Mouse (Mus musculus) neural tube, embryonic 13.5 days (tissue): ENCODE results near the gene Cdc20. TPM values are rescaled to one million over a fixed set of nuclear protein-coding genes. Genes with fewer than 3 reads are reported as not detected.

ENCODE experiments used
- ATAC-seq: fragments of 200-750 bp; cut with Nextera tagmentation; 2 replicates; pipeline ENCODE4 v1.8.0; 2017; ENCODE audit warnings: low read depth, mild to moderate bottlenecking, moderate TSS enrichment, moderate library complexity
- H3K27ac ChIP-seq: fragments of 300-500 bp; sonication (generic); replicated peaks from 2 replicates; pipeline ENCODE4 v1.5.1; 2015; ENCODE audit warnings: moderate library complexity, mild to moderate bottlenecking, inconsistent platforms
- H3K27me3 ChIP-seq: fragments of 300-500 bp; sonication (generic); 2 replicates; pipeline ENCODE4 v1.6.1; 2015; ENCODE audit warnings: mild to moderate bottlenecking, inconsistent platforms
- H3K36me3 ChIP-seq: fragments of 300-500 bp; sonication (generic); 2 replicates; pipeline ENCODE4 v1.6.1; 2015; ENCODE audit warnings: mild to moderate bottlenecking, inconsistent platforms
- H3K4me1 ChIP-seq: fragments of 300-500 bp; sonication (generic); replicated peaks from 2 replicates; pipeline ENCODE4 v1.6.1; 2015; ENCODE audit warnings: inconsistent platforms
- H3K4me2 ChIP-seq: fragments of 300-500 bp; sonication (generic); 2 replicates; pipeline ENCODE4 v1.6.1; 2015; ENCODE audit warnings: inconsistent platforms, mild to moderate bottlenecking, moderate library complexity
- H3K4me3 ChIP-seq: fragments of 300-500 bp; sonication (generic); 2 replicates; pipeline ENCODE4 v1.5.1; 2015; ENCODE audit warnings: mild to moderate bottlenecking, inconsistent platforms
- H3K9ac ChIP-seq: fragments of 300-500 bp; sonication (generic); 2 replicates; pipeline ENCODE4 v1.6.1; 2015; ENCODE audit warnings: moderate library complexity, mild to moderate bottlenecking, inconsistent platforms
- H3K9me3 ChIP-seq: fragments of 300-500 bp; sonication (generic); 2 replicates; pipeline ENCODE4 v1.6.1; 2016; ENCODE audit warnings: inconsistent platforms
- WGBS: fragments of 180-500 bp; shearing (Covaris S2); methylation state at CpG from one replicate; pipeline ENCODE4 v1.1.7; 2015; 5-methylcytosine and 5-hydroxymethylcytosine counted together
- polyA plus RNA-seq: library from polyadenylated mRNA; unstranded; fragments of >200 nt; fragmentation: Nextera tagmentation; extraction: Ambion mirVana; gene quantifications from 2 replicates; pipeline ENCODE4 v1.2.1, GENCODE M21; 2015

Gene Cdc20
- polyA plus RNA-seq, result 47.2 and 54.7 TPM in 2 replicates

DNA sequence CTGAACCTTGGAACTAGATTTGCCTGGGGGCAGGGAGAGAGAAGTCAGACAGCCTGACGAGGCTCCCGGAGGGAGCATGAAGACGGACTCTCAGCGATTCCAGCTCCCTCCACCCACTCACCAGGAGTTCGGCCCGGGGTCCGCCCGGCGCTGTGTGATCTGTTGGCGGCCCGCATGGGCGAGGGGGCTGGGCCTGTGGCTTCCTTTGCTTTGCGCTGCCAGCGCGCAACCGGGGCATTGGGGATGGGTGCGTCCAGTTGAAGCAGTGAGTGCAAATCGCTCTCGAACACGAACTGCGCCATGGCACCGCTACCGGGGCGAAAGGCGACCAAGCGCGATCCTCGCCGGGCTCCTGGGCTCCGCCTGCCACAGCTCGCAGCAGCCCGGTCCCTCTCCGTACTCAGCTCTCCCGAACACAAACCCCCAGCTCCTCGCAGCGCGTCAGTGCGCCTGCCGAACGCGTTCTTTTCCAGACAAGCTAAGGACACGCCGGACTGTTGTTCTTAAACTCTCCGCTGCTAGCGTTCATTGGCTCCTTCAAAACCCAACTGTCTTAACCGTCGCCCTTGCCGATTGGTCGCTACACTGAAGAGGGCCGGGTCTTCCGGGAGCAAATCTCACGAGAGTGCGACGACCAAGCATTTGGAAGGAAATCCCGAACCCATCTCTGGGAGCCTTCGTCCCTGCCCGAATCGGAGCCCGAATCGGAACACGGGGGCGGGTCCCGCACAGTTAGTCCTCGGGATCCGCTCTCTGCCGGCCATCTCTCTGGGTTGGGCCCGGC lies at the start of gene Cdc20:
Cdc20 (minus strand) TSS at position 533 of the 784 bp plus-strand sequence.
- Histone ChIP-seq H3K9me3 (no peaks in the 10 kb centered on the region), H3K4me3 (peak within 1 kb of the TSS; percentile 53), H3K4me2 (peak within 1 kb of the TSS; percentile 94), H3K36me3 (peaks cover 23% of the 10 kb centered on the region), H3K4me1 (peaks cover 37% of the 10 kb centered on the region), H3K27me3 (no peaks in the 10 kb centered on the region), H3K9ac (peak within 1 kb of the TSS; percentile 74), H3K27ac (peak within 1 kb of the TSS; percentile 88)
- ATAC-seq, result peak; percentile 95
- WGBS, result 0% methylated on average over 67 of the region's 67 CpGs

- Histone ChIP-seq H3K27me3 (no peaks in the 10 kb centered on the region), H3K4me1 (no peaks in the 10 kb centered on the region; the same call in 1 of the 2 replicates), H3K9ac (no peak overlapping the region), H3K9me3 (no peaks in the 10 kb centered on the region), H3K27ac (no peak overlapping the region), H3K4me3 (no peak overlapping the region), H3K4me2 (no peak overlapping the region), H3K36me3 (no peaks in the 10 kb centered on the region)
- 43% methylated on average over 15 of the region's 15 CpGs for WGBS
- no peak for ATAC-seq
Observed at GRCm38 (mm10) chr4:118476773-118477530, 39.8 kb upstream of the Cdc20 start.

DNA sequence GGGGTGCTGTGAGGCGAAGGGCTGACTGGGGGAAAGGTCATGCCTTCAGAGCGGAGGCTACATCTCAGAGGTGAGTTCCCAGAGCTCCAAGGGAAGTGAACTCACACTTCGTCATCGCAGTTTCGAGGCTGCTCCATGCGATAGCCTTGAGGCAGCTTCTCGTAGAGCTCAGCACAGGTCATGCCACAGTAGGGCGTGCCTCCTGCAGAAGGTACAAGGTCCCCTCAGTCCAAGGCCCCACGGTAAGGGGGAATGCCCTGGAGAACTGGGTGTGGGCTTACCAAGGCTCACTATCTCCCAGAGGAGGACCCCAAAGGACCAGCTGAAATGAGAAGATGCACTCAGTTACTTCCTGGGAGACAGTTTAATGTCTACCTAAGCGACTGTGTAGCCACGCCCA lies 35.5 kb upstream of the Cdc20 start:
- H3K27me3 ChIP-seq, result no peaks in the 10 kb centered on the region
- 94% methylated on average over 11 of the region's 11 CpGs for WGBS
- ATAC-seq, result no peak
- no peak overlapping the region for H3K9ac ChIP-seq
- H3K4me1 ChIP-seq, result no peaks in the 10 kb centered on the region; the same call in 1 of the 2 replicates
- H3K36me3 ChIP-seq, result no peaks in the 10 kb centered on the region
- H3K27ac ChIP-seq, result no peak overlapping the region
- H3K9me3 ChIP-seq, result no peaks in the 10 kb centered on the region
- no peak overlapping the region for H3K4me3 ChIP-seq
- no peak overlapping the region for H3K4me2 ChIP-seq

DNA sequence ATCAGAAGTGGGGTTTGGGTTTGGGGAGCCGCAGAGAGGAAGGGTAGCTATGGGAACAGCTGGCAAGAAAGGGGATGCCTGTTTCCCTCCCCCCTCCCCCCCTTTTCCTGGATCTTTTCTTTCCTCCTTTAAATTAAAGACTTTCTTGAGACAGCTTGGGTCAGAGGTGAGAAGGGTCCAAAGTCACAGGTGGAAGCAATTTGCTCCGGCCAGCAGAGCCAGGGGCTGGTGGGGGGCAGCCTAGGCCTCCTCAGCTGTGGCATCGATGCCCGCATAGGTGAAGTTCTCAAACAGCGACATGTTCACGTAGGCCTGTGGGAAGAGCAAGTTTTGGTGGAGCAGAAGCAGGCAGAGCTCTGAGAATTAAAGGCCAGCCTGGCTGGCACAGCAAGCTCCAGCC lies 34.1 kb upstream of the Cdc20 start:
- Histone ChIP-seq H3K4me3 (no peak overlapping the region), H3K4me2 (no peak overlapping the region), H3K9ac (no peak overlapping the region), H3K27ac (no peak overlapping the region), H3K27me3 (no peaks in the 10 kb centered on the region), H3K9me3 (no peaks in the 10 kb centered on the region), H3K4me1 (no peaks in the 10 kb centered on the region), H3K36me3 (no peaks in the 10 kb centered on the region)
- no peak for ATAC-seq
- WGBS, result 85% methylated on average over 6 of the region's 6 CpGs

DNA sequence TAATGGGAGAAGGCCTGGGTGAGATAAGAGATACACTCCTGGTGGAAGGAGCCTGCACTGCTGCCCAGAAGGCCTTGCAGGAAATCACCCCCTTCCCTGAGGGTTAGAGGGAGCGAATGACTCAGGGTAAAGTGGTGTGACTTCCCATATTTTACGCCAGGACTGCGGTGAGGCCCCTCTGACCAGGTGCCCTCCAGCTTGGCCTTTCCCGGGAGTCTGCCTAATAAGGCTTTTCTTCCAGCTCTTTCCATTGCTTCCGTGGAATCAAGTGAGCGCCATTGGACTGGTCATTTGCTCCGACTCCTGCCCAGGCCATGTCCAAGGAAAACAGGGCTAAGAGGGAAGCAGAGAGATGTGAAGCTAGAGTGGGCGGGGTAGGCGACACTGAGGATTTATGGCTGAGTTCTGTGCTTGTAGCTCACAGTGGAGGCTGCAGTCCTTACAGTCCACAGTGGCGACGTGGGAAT lies 28.6 kb upstream of the Cdc20 start:
- no peaks in the 10 kb centered on the region for H3K36me3 ChIP-seq
- H3K9me3 ChIP-seq, result no peaks in the 10 kb centered on the region
- no peaks in the 10 kb centered on the region for H3K27me3 ChIP-seq
- WGBS, result 16% methylated on average over 11 of the region's 11 CpGs
- no peak for ATAC-seq
- H3K27ac ChIP-seq, result no peak overlapping the region
- no peak overlapping the region for H3K9ac ChIP-seq
- no peak overlapping the region for H3K4me2 ChIP-seq
- no peak overlapping the region for H3K4me3 ChIP-seq
- peaks cover 5% of the 10 kb centered on the region; the same call in 1 of the 2 replicates for H3K4me1 ChIP-seq

DNA sequence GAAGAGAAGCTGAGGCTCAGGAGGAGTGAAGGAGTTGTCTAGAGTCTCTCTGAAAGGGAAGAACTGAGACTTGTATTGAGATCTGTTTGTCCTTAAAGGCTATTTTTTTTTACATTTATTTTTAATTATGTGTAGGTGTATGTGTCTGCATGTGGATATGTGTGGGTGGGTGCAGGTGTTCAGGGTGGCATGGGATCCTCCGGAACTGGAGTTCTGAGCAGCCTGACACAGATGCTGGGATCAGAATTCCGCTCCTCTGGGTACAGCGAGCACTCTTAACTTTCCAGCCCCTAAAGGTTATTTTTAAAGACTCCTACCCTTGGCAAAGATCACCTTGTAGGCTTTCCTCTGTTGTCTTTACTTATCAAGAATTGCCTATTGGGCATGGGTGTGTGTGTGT lies 27.8 kb upstream of the Cdc20 start:
- H3K9me3 ChIP-seq, result no peaks in the 10 kb centered on the region
- no peaks in the 10 kb centered on the region for H3K36me3 ChIP-seq
- H3K4me1 ChIP-seq, result peaks cover 5% of the 10 kb centered on the region; the same call in 1 of the 2 replicates
- H3K27ac ChIP-seq, result no peak overlapping the region
- ATAC-seq, result no peak
- WGBS, result 97% methylated on average over 3 of the region's 3 CpGs
- no peaks in the 10 kb centered on the region for H3K27me3 ChIP-seq
- H3K4me3 ChIP-seq, result no peak overlapping the region
- H3K4me2 ChIP-seq, result no peak overlapping the region
- no peak overlapping the region for H3K9ac ChIP-seq

DNA sequence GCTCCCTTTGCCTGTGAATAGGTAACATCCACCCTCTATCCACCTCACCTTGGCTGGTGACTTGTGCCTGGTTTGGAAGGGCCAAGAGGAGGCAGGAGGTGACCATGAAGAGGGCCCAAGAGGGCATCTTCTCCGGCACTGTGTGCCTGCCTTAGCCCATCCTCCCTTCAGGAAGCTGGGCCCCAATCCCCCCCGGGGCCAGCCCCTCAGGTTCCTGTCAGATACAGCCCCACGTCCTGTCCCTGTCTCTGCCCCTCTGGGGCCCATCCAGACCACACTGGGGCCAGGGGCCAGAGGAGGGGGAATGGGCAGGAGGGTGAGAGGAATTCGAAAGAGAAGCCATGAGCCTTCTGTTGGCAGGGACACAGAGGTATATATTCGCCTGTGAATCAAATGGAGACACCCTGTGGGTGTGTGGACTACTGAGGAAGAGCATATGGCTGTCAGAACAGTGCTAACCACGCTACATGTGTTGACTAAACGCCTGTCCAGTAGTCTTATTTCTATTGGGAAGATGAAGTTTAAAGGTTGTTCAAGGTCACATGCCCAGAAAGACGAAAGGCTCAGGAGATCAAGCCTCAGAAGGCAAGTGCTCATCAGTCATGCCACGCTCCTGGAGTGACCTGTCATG lies 20.3 kb upstream of the Cdc20 start, which contains the start of gene Mpl:
Mpl (minus strand) TSS at position 169 of the 631 bp plus-strand sequence.
- H3K27ac ChIP-seq, result no peak within 1 kb of the TSS
- 76% methylated on average over 9 of the region's 9 CpGs for WGBS
- ATAC-seq, result no peak
- no peak within 1 kb of the TSS for H3K9ac ChIP-seq
- no peaks in the 10 kb centered on the region for H3K36me3 ChIP-seq
- no peaks in the 10 kb centered on the region for H3K27me3 ChIP-seq
- H3K4me1 ChIP-seq, result no peaks in the 10 kb centered on the region
- no peak within 1 kb of the TSS for H3K4me2 ChIP-seq
- no peak within 1 kb of the TSS for H3K4me3 ChIP-seq
- no peaks in the 10 kb centered on the region for H3K9me3 ChIP-seq

- peak; percentile 6; the same call in 1 of the 2 replicates for ATAC-seq
- Histone ChIP-seq H3K9ac (peak overlapping the region; percentile 69), H3K4me1 (peaks cover 15% of the 10 kb centered on the region), H3K4me3 (peak overlapping the region; percentile 44), H3K9me3 (no peaks in the 10 kb centered on the region), H3K27ac (no peak overlapping the region), H3K4me2 (peak overlapping the region; percentile 83), H3K27me3 (peaks cover 19% of the 10 kb centered on the region), H3K36me3 (no peaks in the 10 kb centered on the region)
- WGBS, result 12% methylated on average over 24 of the region's 24 CpGs
Observed at GRCm38 (mm10) chr4:118446415-118447153, 9.4 kb upstream of the Cdc20 start.

GRCm38 (mm10) chr4:118445781-118446414 lies 8.7 kb upstream of the Cdc20 start:
- 18% methylated on average over 18 of the region's 18 CpGs for WGBS
- Histone ChIP-seq H3K4me3 (peak overlapping the region; percentile 44), H3K4me1 (peaks cover 15% of the 10 kb centered on the region), H3K36me3 (no peaks in the 10 kb centered on the region), H3K9ac (peak overlapping the region; percentile 69), H3K27me3 (peaks cover 17% of the 10 kb centered on the region), H3K4me2 (peak overlapping the region; percentile 83), H3K27ac (no peak overlapping the region), H3K9me3 (no peaks in the 10 kb centered on the region)
- peak; percentile 69 for ATAC-seq

GRCm38 (mm10) chr4:118445088-118445487 lies 7.9 kb upstream of the Cdc20 start:
- H3K27ac ChIP-seq, result no peak overlapping the region
- H3K4me1 ChIP-seq, result peaks cover 15% of the 10 kb centered on the region
- 83% methylated on average over 10 of the region's 10 CpGs for WGBS
- H3K9me3 ChIP-seq, result no peaks in the 10 kb centered on the region
- ATAC-seq, result no peak
- H3K4me3 ChIP-seq, result no peak overlapping the region
- H3K27me3 ChIP-seq, result peaks cover 15% of the 10 kb centered on the region
- H3K36me3 ChIP-seq, result no peaks in the 10 kb centered on the region
- no peak overlapping the region for H3K4me2 ChIP-seq
- no peak overlapping the region for H3K9ac ChIP-seq

- H3K36me3 ChIP-seq, result peaks cover 15% of the 10 kb centered on the region
- peaks cover 37% of the 10 kb centered on the region for H3K4me1 ChIP-seq
- H3K27ac ChIP-seq, result peak overlapping the region; percentile 88
- no peaks in the 10 kb centered on the region for H3K27me3 ChIP-seq
- H3K9ac ChIP-seq, result peak overlapping the region; percentile 74
- 7% methylated on average over 12 of the region's 12 CpGs for WGBS
- H3K9me3 ChIP-seq, result no peaks in the 10 kb centered on the region
- ATAC-seq, result peak; percentile 64
- H3K4me2 ChIP-seq, result peak overlapping the region; percentile 94
- H3K4me3 ChIP-seq, result peak overlapping the region; percentile 53
Observed at GRCm38 (mm10) chr4:118437829-118438253, 689 bp upstream of the Cdc20 start.
